Mouse (Mus musculus): Measurements from ENCODE around the gene Tbpl1. TPM values are rescaled to one million over a fixed set of nuclear protein-coding genes. Genes with fewer than 3 reads are reported as not detected.

Tbpl1 gene
- 10 to 100 TPM; 40.3 to 44.8 TPM for total RNA-seq (2023)

DNA sequence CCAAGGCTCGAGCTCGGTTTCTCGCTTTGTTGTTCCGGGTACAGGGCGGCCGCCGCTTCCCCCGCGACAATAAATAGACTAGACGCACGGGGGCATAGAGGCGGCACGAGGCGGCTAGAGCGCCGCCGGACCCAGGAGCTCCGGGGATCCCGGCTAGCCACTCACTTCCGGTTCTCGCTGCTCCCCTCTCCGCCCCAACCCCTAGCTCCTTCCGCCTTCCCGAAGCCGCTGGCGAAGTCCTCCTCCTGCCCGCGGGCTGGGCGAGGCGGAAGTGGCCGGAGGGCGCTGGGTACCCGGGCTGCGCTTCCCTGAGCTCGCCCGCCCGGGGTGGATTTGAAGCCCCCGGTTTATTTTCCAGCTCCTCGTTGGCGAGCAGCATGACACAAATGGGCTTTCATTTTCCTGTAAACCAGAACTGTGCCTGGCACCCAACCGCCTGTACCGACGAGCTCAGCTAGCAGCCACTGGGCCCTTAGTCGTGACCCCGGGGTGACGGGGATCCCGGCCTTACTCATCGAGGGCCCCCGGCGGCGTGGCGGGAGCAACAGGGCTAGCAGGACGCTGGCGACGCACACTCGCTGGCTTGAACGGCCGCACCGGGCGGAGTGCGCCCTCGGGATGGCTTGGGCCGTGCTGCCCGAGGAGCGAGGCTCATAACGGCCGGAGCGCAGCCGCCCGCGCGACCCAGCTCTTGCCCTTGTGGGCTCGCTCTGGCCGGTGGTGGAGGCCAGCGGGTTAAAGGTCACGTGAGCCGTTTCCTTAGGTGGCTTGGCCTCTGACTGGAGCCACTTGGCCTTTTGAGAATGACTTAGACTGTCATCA lies at the start of gene Tbpl1:
TSS of gene Tbpl1 (minus strand) at position 667 of the 822 bp plus-strand sequence.

Other genes starting within 250 kb of the Tbpl1 start
- gene Slc2a12, start 86.9 kb downstream of the Tbpl1 start, total RNA-seq (2023): not detected
- gene Tcf21, start 88.2 kb upstream of the Tbpl1 start, total RNA-seq (2023): not detected

All from neutrophil, adult 83 days (primary cell).